26 mouse cellular contexts compared by ENCODE assay signal in genomic region chr11:52752524-52752923, GRCm38 (mm10). TPM values are rescaled to one million over a fixed set of nuclear protein-coding genes. Genes with fewer than 3 reads are reported as not detected.
"Had no signal": no experiment of that assay in that cellular context is flagged by ENCODE, and none has a peak within 500 bp of the region (broad histone marks: within the 10 kb centered on the region; RNA-seq: fewer than 3 reads in every experiment).

No protein-coding gene starts in this region.

- H3K9ac ChIP-seq: heart, embryonic 13.5 days; heart, embryonic 15.5 days; hindbrain, embryonic 14.5 days; intestine, embryonic 15.5 days; limb, embryonic 12.5 days; liver, embryonic 13.5 days had no signal

- H3K4me1 ChIP-seq: heart, embryonic 13.5 days; heart, embryonic 15.5 days; intestine, embryonic 15.5 days; limb, embryonic 12.5 days; liver, embryonic 13.5 days had no signal

- H3K27ac ChIP-seq: gastrocnemius, adult 2 months; heart, adult 2 months; heart, embryonic 13.5 days; heart, embryonic 15.5 days; hindbrain, embryonic 14.5 days; intestine, embryonic 15.5 days; layer of hippocampus, adult 2 months; left cerebral cortex, adult 2 months; limb, embryonic 10.5 days; limb, embryonic 12.5 days; liver, embryonic 13.5 days had no signal

- H3K4me3 ChIP-seq: gastrocnemius, adult 2 months; heart, adult 2 months; heart, embryonic 13.5 days; heart, embryonic 15.5 days; intestine, embryonic 15.5 days; layer of hippocampus, adult 2 months; left cerebral cortex, adult 2 months; limb, embryonic 10.5 days; limb, embryonic 12.5 days; liver, embryonic 13.5 days had no signal

- H3K9me3 ChIP-seq: heart, embryonic 13.5 days; heart, embryonic 15.5 days; intestine, embryonic 15.5 days; limb, embryonic 10.5 days; limb, embryonic 12.5 days; liver, embryonic 13.5 days had no signal

- ATAC-seq: hindbrain, embryonic 16.5 days; inflammation-experienced regulatory T-cells, adult 6 months; intestine, embryonic 15.5 days; intestine, postnatal 0 days had no signal

- DNase-seq: gastrocnemius, adult 2 months; gastrocnemius, postnatal 10 days; gastrocnemius, postnatal 25 days; heart, adult 2 months; heart, postnatal 14 days; heart, postnatal 4 days; kidney, adult 18-20 months; kidney, adult 8-10 months; kidney, postnatal 10 days; kidney, postnatal 25 days; kidney, postnatal 4 days; liver; liver, embryonic 13.5 days had no signal

- H3K36me3 ChIP-seq: heart, embryonic 13.5 days; heart, embryonic 15.5 days; intestine, embryonic 15.5 days; limb, embryonic 10.5 days; limb, embryonic 12.5 days; liver, embryonic 13.5 days had no signal

- H3K4me2 ChIP-seq: heart, embryonic 11.5 days; heart, embryonic 13.5 days; heart, embryonic 15.5 days; hindbrain, embryonic 14.5 days; intestine, embryonic 15.5 days; limb, embryonic 12.5 days; liver, embryonic 11.5 days; liver, embryonic 13.5 days had no signal

- H3K27me3 ChIP-seq: heart, embryonic 13.5 days; heart, embryonic 15.5 days; intestine, embryonic 15.5 days; liver, embryonic 13.5 days had no signal

RNA-seq across cellular contexts. Expression of gene Fstl4, which starts 11.9 kb away (rescaled TPM):
- polyA plus RNA-seq: inflammation-experienced regulatory T-cells, adult 6 months had no signal
